Mouse (Mus musculus): Measurements from ENCODE around the gene Gata2. TPM values are rescaled to one million over a fixed set of nuclear protein-coding genes. Genes with fewer than 3 reads are reported as not detected.

The Gata2 gene
- polyA plus RNA-seq, 1 experiment from 2014 or later = 14.5 TPM

GRCm38 (mm10) chr6:88158790-88159189 lies 34.9 kb upstream of the Gata2 start:
- no peak overlapping the region for H3K4me2 ChIP-seq
- no peaks in the 10 kb centered on the region for H3K36me3 ChIP-seq (ENCODE audit: control insufficient read depth, insufficient read depth, low read length)
- no peak overlapping the region for H3K27ac ChIP-seq (ENCODE audit: low read depth, low read length)
- no peak for ATAC-seq (replicated peaks; ENCODE audit: insufficient number of reproducible peaks, low FRiP score, low TSS enrichment)
- WGBS (ENCODE audit: insufficient replicate concordance) = 77% methylated on average over 5 of the region's 5 CpGs
- H3K4me1 ChIP-seq (ENCODE audit: control insufficient read depth, insufficient read depth, low read length) = no peaks in the 10 kb centered on the region
- H3K9me3 ChIP-seq (replicated peaks; ENCODE audit: control insufficient read depth, low read length) = no peaks in the 10 kb centered on the region
- H3K27me3 ChIP-seq (ENCODE audit: control insufficient read depth, insufficient read depth, low read length) = no peaks in the 10 kb centered on the region
- H3K4me3 ChIP-seq (ENCODE audit: low read depth, low read length) = no peak overlapping the region
- no peak overlapping the region for H3K9ac ChIP-seq (ENCODE audit: low read depth, low read length)

GRCm38 (mm10) chr6:88166054-88166453 lies 27.6 kb upstream of the Gata2 start:
- Histone ChIP-seq H3K4me1 (ENCODE audit: control insufficient read depth, insufficient read depth, low read length) (no peaks in the 10 kb centered on the region), H3K27me3 (ENCODE audit: control insufficient read depth, insufficient read depth, low read length) (no peaks in the 10 kb centered on the region), H3K4me2 (no peak overlapping the region), H3K9me3 (replicated peaks; ENCODE audit: control insufficient read depth, low read length) (no peaks in the 10 kb centered on the region), H3K36me3 (ENCODE audit: control insufficient read depth, insufficient read depth, low read length) (no peaks in the 10 kb centered on the region), H3K4me3 (ENCODE audit: low read depth, low read length) (no peak overlapping the region), H3K27ac (ENCODE audit: low read depth, low read length) (no peak overlapping the region), H3K9ac (ENCODE audit: low read depth, low read length) (no peak overlapping the region)
- no peak for ATAC-seq (replicated peaks; ENCODE audit: insufficient number of reproducible peaks, low FRiP score, low TSS enrichment)
- WGBS (ENCODE audit: insufficient replicate concordance) = 88% methylated on average over 9 of the region's 9 CpGs

GRCm38 (mm10) chr6:88174191-88174590 lies 19.5 kb upstream of the Gata2 start:
- no peaks in the 10 kb centered on the region for H3K27me3 ChIP-seq (ENCODE audit: control insufficient read depth, insufficient read depth, low read length)
- 0 out of 2 replicates have a peak, but pooled peaks cover 2% of the 10 kb centered on the region for H3K9me3 ChIP-seq (replicated peaks; ENCODE audit: control insufficient read depth, low read length)
- H3K4me2 ChIP-seq = no peak overlapping the region
- no peak for ATAC-seq (replicated peaks; ENCODE audit: insufficient number of reproducible peaks, low FRiP score, low TSS enrichment)
- no peaks in the 10 kb centered on the region for H3K36me3 ChIP-seq (ENCODE audit: control insufficient read depth, insufficient read depth, low read length)
- WGBS (ENCODE audit: insufficient replicate concordance) = 77% methylated on average over 3 of the region's 3 CpGs
- H3K9ac ChIP-seq (ENCODE audit: low read depth, low read length) = no peak overlapping the region
- no peaks in the 10 kb centered on the region for H3K4me1 ChIP-seq (ENCODE audit: control insufficient read depth, insufficient read depth, low read length)
- H3K4me3 ChIP-seq (ENCODE audit: low read depth, low read length) = no peak overlapping the region
- H3K27ac ChIP-seq (ENCODE audit: low read depth, low read length) = no peak overlapping the region

- no peaks in the 10 kb centered on the region for H3K27me3 ChIP-seq (ENCODE audit: control insufficient read depth, insufficient read depth, low read length)
- no peak overlapping the region for H3K4me2 ChIP-seq
- 85% methylated on average over 2 of the region's 2 CpGs for WGBS (ENCODE audit: insufficient replicate concordance)
- no peak for ATAC-seq (replicated peaks; ENCODE audit: insufficient number of reproducible peaks, low FRiP score, low TSS enrichment)
- no peaks in the 10 kb centered on the region for H3K36me3 ChIP-seq (ENCODE audit: control insufficient read depth, insufficient read depth, low read length)
- 0 out of 2 replicates have a peak, but pooled peaks cover 2% of the 10 kb centered on the region for H3K9me3 ChIP-seq (replicated peaks; ENCODE audit: control insufficient read depth, low read length)
- no peak overlapping the region for H3K27ac ChIP-seq (ENCODE audit: low read depth, low read length)
- H3K4me1 ChIP-seq (ENCODE audit: control insufficient read depth, insufficient read depth, low read length) = no peaks in the 10 kb centered on the region
- no peak overlapping the region for H3K4me3 ChIP-seq (ENCODE audit: low read depth, low read length)
- H3K9ac ChIP-seq (ENCODE audit: low read depth, low read length) = no peak overlapping the region
Measured at GRCm38 (mm10) chr6:88174676-88175075, 19.0 kb upstream of the Gata2 start.

- WGBS (ENCODE audit: insufficient replicate concordance) = 63% methylated on average over 4 of the region's 4 CpGs
- H3K9me3 ChIP-seq (replicated peaks; ENCODE audit: control insufficient read depth, low read length) = no peaks in the 10 kb centered on the region
- H3K4me1 ChIP-seq (ENCODE audit: control insufficient read depth, insufficient read depth, low read length) = peaks cover 4% of the 10 kb centered on the region; the same call in 1 of the 2 replicates
- no peak overlapping the region for H3K27ac ChIP-seq (ENCODE audit: low read depth, low read length)
- H3K4me2 ChIP-seq = no peak overlapping the region
- no peak overlapping the region for H3K4me3 ChIP-seq (ENCODE audit: low read depth, low read length)
- H3K27me3 ChIP-seq (ENCODE audit: control insufficient read depth, insufficient read depth, low read length) = peaks cover 26% of the 10 kb centered on the region
- no peaks in the 10 kb centered on the region for H3K36me3 ChIP-seq (ENCODE audit: control insufficient read depth, insufficient read depth, low read length)
- ATAC-seq (replicated peaks; ENCODE audit: insufficient number of reproducible peaks, low FRiP score, low TSS enrichment) = no peak
- H3K9ac ChIP-seq (ENCODE audit: low read depth, low read length) = no peak overlapping the region
Measured at GRCm38 (mm10) chr6:88184671-88185070, 9.0 kb upstream of the Gata2 start.

- no peaks in the 10 kb centered on the region for H3K36me3 ChIP-seq (ENCODE audit: control insufficient read depth, insufficient read depth, low read length)
- no peak for ATAC-seq (replicated peaks; ENCODE audit: insufficient number of reproducible peaks, low FRiP score, low TSS enrichment)
- 74% methylated on average over 6 of the region's 6 CpGs for WGBS (ENCODE audit: insufficient replicate concordance)
Measured at GRCm38 (mm10) chr6:88188148-88188547, 5.5 kb upstream of the Gata2 start.

GRCm38 (mm10) chr6:88189312-88190042 lies 4.2 kb upstream of the Gata2 start:
- Histone ChIP-seq H3K27me3 (ENCODE audit: control insufficient read depth, insufficient read depth, low read length) (peaks cover 69% of the 10 kb centered on the region), H3K27ac (ENCODE audit: low read depth, low read length) (no peak overlapping the region), H3K4me3 (ENCODE audit: low read depth, low read length) (peak overlapping the region; percentile 52), H3K9me3 (replicated peaks; ENCODE audit: control insufficient read depth, low read length) (no peaks in the 10 kb centered on the region), H3K4me1 (ENCODE audit: control insufficient read depth, insufficient read depth, low read length) (peaks cover 13% of the 10 kb centered on the region), H3K36me3 (ENCODE audit: control insufficient read depth, insufficient read depth, low read length) (no peaks in the 10 kb centered on the region), H3K9ac (ENCODE audit: low read depth, low read length) (no peak overlapping the region), H3K4me2 (peak overlapping the region; percentile 78)
- WGBS (ENCODE audit: insufficient replicate concordance) = 1% methylated on average over 56 of the region's 56 CpGs
- peak; percentile 56 for ATAC-seq (replicated peaks; ENCODE audit: insufficient number of reproducible peaks, low FRiP score, low TSS enrichment)

More at GRCm38 (mm10) chr6:88188148-88188547, 5.5 kb upstream of the Gata2 start:
- Histone ChIP-seq H3K4me3 (ENCODE audit: low read depth, low read length) (no peak overlapping the region), H3K4me1 (ENCODE audit: control insufficient read depth, insufficient read depth, low read length) (peaks cover 13% of the 10 kb centered on the region), H3K4me2 (no peak overlapping the region), H3K27ac (ENCODE audit: low read depth, low read length) (no peak overlapping the region), H3K27me3 (ENCODE audit: control insufficient read depth, insufficient read depth, low read length) (peaks cover 57% of the 10 kb centered on the region), H3K9me3 (replicated peaks; ENCODE audit: control insufficient read depth, low read length) (no peaks in the 10 kb centered on the region), H3K9ac (ENCODE audit: low read depth, low read length) (no peak overlapping the region)

DNA sequence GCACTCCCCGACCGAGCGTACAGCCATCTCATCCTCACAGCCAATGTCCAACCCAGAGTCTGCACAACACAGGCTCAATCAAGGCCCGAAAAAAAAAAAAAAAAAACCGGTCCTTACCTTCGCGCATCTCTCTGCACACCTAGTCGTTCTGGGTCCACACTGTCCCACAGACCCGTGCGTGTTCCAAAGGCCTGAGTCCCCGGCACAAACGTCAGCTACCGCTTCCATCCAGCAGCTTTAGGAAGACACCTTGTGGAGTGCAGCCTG lies 3.7 kb upstream of the Gata2 start:
- Histone ChIP-seq H3K4me2 (peak overlapping the region; percentile 78), H3K9me3 (replicated peaks; ENCODE audit: control insufficient read depth, low read length) (no peaks in the 10 kb centered on the region), H3K27ac (ENCODE audit: low read depth, low read length) (no peak overlapping the region), H3K36me3 (ENCODE audit: control insufficient read depth, insufficient read depth, low read length) (no peaks in the 10 kb centered on the region), H3K27me3 (ENCODE audit: control insufficient read depth, insufficient read depth, low read length) (peaks cover 74% of the 10 kb centered on the region), H3K9ac (ENCODE audit: low read depth, low read length) (no peak overlapping the region), H3K4me3 (ENCODE audit: low read depth, low read length) (peak overlapping the region; percentile 52), H3K4me1 (ENCODE audit: control insufficient read depth, insufficient read depth, low read length) (peaks cover 13% of the 10 kb centered on the region)
- peak; percentile 2; the same call in 1 of the 2 replicates for ATAC-seq (replicated peaks; ENCODE audit: insufficient number of reproducible peaks, low FRiP score, low TSS enrichment)
- 3% methylated on average over 13 of the region's 13 CpGs for WGBS (ENCODE audit: insufficient replicate concordance)

All from heart, embryonic 11.5 days (tissue).